In genomic region chr7:102242371-102242770, GRCm38 (mm10) we compare ENCODE assay signal across 23 mouse cellular contexts. TPM values are rescaled to one million over a fixed set of nuclear protein-coding genes. Genes with fewer than 3 reads are reported as not detected.
DNase-seq lines count a peak whose midpoint lies in the region; ATAC-seq and TF ChIP-seq lines count a peak whose summit lies in the region.
"Had no signal": no experiment of that assay in that cellular context is flagged by ENCODE, and none has a peak within 500 bp of the region (broad histone marks: within the 10 kb centered on the region; RNA-seq: fewer than 3 reads in every experiment).

No protein-coding gene starts in this region.

- H3K4me3 ChIP-seq in intestine, embryonic 16.5 days (ENCODE audit: low read length) = no peak overlapping the region
- H3K4me3 ChIP-seq in intestine, embryonic 15.5 days (replicated peaks) = no peak overlapping the region
- H3K4me3 ChIP-seq in G1E (ENCODE audit: low read depth, low read length) = peak overlapping the region; percentile 0; the same call in 1 of the 2 replicates
- H3K4me3 ChIP-seq in liver, embryonic 15.5 days (replicated peaks) = no peak overlapping the region
- H3K4me3 ChIP-seq in forebrain, embryonic 10.5 days = no peak overlapping the region
- H3K4me3 ChIP-seq: embryonic facial prominence, embryonic 10.5 days; limb, embryonic 15.5 days; lung, embryonic 15.5 days; midbrain, embryonic 15.5 days; neural tube, embryonic 12.5 days had no signal

- H3K9ac ChIP-seq in intestine, embryonic 16.5 days (ENCODE audit: low read depth, low read length) = no peak overlapping the region
- no peak overlapping the region for H3K9ac ChIP-seq in intestine, embryonic 15.5 days
- no peak overlapping the region for H3K9ac ChIP-seq in liver, embryonic 15.5 days
- H3K9ac ChIP-seq: forebrain, postnatal 0 days; limb, embryonic 15.5 days; lung, embryonic 15.5 days; midbrain, embryonic 15.5 days; neural tube, embryonic 12.5 days had no signal

- 0 out of 2 replicates have a peak, but pooled peaks cover 11% of the 10 kb centered on the region for H3K36me3 ChIP-seq in intestine, embryonic 16.5 days (ENCODE audit: control insufficient read depth, insufficient read depth, low read length)
- H3K36me3 ChIP-seq in intestine, embryonic 15.5 days = peaks cover 22% of the 10 kb centered on the region
- H3K36me3 ChIP-seq in G1E (replicated peaks) = peaks cover 93% of the 10 kb centered on the region
- peaks cover 64% of the 10 kb centered on the region for H3K36me3 ChIP-seq in liver, embryonic 15.5 days (replicated peaks)
- H3K36me3 ChIP-seq in forebrain, embryonic 10.5 days (replicated peaks) = peaks cover 68% of the 10 kb centered on the region
- H3K36me3 ChIP-seq: midbrain, embryonic 15.5 days had no signal

- WGBS in intestine, embryonic 16.5 days = 79% methylated on average over 5 of the region's 5 CpGs
- WGBS in intestine, embryonic 15.5 days = 81% methylated on average over 5 of the region's 5 CpGs
- WGBS in liver, embryonic 15.5 days (ENCODE audit: insufficient replicate concordance) = 42% methylated on average over 5 of the region's 5 CpGs
- WGBS in forebrain, embryonic 10.5 days = 89% methylated on average over 5 of the region's 5 CpGs

- no peak for ATAC-seq in intestine, embryonic 16.5 days
- ATAC-seq in intestine, embryonic 15.5 days = no peak
- ATAC-seq in G1E (ENCODE audit: extremely low read depth, insufficient number of reproducible peaks, low FRiP score, poor library complexity, severe bottlenecking) = peak; percentile 36; the same call in 1 of the 2 replicates
- no peak for ATAC-seq in liver, embryonic 15.5 days (ENCODE audit: insufficient read depth)
- ATAC-seq in megakaryocyte progenitor cell, adult 5-6 weeks (replicated peaks; ENCODE audit: poor library complexity) = peak; percentile 10
- ATAC-seq: forebrain, postnatal 0 days; midbrain, embryonic 15.5 days had no signal

- no peak for TF ChIP-seq CTCF in G1E (IDR thresholded peaks at IDR 0.05; ENCODE audit: low read depth, low read length)

- no peaks in the 10 kb centered on the region for H3K9me3 ChIP-seq in intestine, embryonic 16.5 days (ENCODE audit: control insufficient read depth, low read length)
- H3K9me3 ChIP-seq in intestine, embryonic 15.5 days = no peaks in the 10 kb centered on the region
- H3K9me3 ChIP-seq in G1E (replicated peaks) = no peaks in the 10 kb centered on the region
- no peaks in the 10 kb centered on the region for H3K9me3 ChIP-seq in liver, embryonic 15.5 days (replicated peaks)
- no peaks in the 10 kb centered on the region for H3K9me3 ChIP-seq in forebrain, embryonic 10.5 days
- H3K9me3 ChIP-seq: embryonic facial prominence, embryonic 10.5 days; limb, embryonic 15.5 days; lung, embryonic 15.5 days; midbrain, embryonic 15.5 days; neural tube, embryonic 12.5 days had no signal

- no peaks in the 10 kb centered on the region for H3K27me3 ChIP-seq in intestine, embryonic 16.5 days (replicated peaks; ENCODE audit: control insufficient read depth, insufficient read depth, low read length)
- no peaks in the 10 kb centered on the region for H3K27me3 ChIP-seq in intestine, embryonic 15.5 days (replicated peaks)
- H3K27me3 ChIP-seq in G1E (ENCODE audit: insufficient read depth, low read length) = no peaks in the 10 kb centered on the region
- H3K27me3 ChIP-seq in liver, embryonic 15.5 days = no peaks in the 10 kb centered on the region
- H3K27me3 ChIP-seq in forebrain, embryonic 10.5 days (ENCODE audit: poor library complexity, severe bottlenecking) = no peaks in the 10 kb centered on the region
- H3K27me3 ChIP-seq: CH12.LX; limb, embryonic 15.5 days; lung, embryonic 15.5 days; midbrain, embryonic 15.5 days; neural tube, embryonic 12.5 days had no signal

- H3K4me1 ChIP-seq in intestine, embryonic 16.5 days (ENCODE audit: control insufficient read depth, insufficient read depth, low read length) = peaks cover 53% of the 10 kb centered on the region
- H3K4me1 ChIP-seq in intestine, embryonic 15.5 days (replicated peaks) = peaks cover 44% of the 10 kb centered on the region
- peaks cover 80% of the 10 kb centered on the region for H3K4me1 ChIP-seq in G1E (ENCODE audit: insufficient read depth, low read depth, low read length)
- peaks cover 57% of the 10 kb centered on the region for H3K4me1 ChIP-seq in liver, embryonic 15.5 days (replicated peaks)
- H3K4me1 ChIP-seq in forebrain, embryonic 10.5 days = peaks cover 35% of the 10 kb centered on the region

- no peak overlapping the region for H3K4me2 ChIP-seq in intestine, embryonic 16.5 days (ENCODE audit: low read depth, low read length)
- no peak overlapping the region for H3K4me2 ChIP-seq in intestine, embryonic 15.5 days (replicated peaks)
- H3K4me2 ChIP-seq in liver, embryonic 15.5 days = no peak overlapping the region
- H3K4me2 ChIP-seq: heart, embryonic 11.5 days; limb, embryonic 15.5 days; lung, embryonic 15.5 days; midbrain, embryonic 15.5 days; neural tube, embryonic 12.5 days had no signal

- H3K27ac ChIP-seq in intestine, embryonic 16.5 days (ENCODE audit: low read length) = peak overlapping the region; percentile 30
- H3K27ac ChIP-seq in intestine, embryonic 15.5 days = no peak overlapping the region
- H3K27ac ChIP-seq in liver, embryonic 15.5 days (replicated peaks) = peak overlapping the region; percentile 49
- H3K27ac ChIP-seq in forebrain, embryonic 10.5 days = no peak overlapping the region
- H3K27ac ChIP-seq: embryonic facial prominence, embryonic 10.5 days; limb, embryonic 15.5 days; lung, embryonic 15.5 days; midbrain, embryonic 15.5 days; neural tube, embryonic 12.5 days had no signal

- no peak for DNase-seq in G1E (ENCODE audit: low spot score)
- no peak for DNase-seq in forebrain, embryonic 10.5 days (ENCODE audit: extremely low spot score, low spot score)
- DNase-seq in frontal cortex, postnatal 10 days (ENCODE audit: low spot score in 2 of 2) = no peak
- DNase-seq: adrenal gland, postnatal 25 days; cerebellum, adult 11 months; cerebellum, adult 9-11 months; forebrain, postnatal 0 days; kidney, adult 18-20 months; kidney, postnatal 4 days; left cerebral cortex, postnatal 4 days; right cerebral cortex, postnatal 25 days; thymus, postnatal 14 days had no signal

RNA-seq across cellular contexts. Expression of gene Rhog, which starts 13.5 kb away (rescaled TPM):
- 69.4 and 71.3 TPM in 2 replicates for polyA plus RNA-seq in intestine, embryonic 16.5 days (2015; fragmentation: Nextera tagmentation; extraction: Ambion mirVana)
- polyA plus RNA-seq in intestine, embryonic 15.5 days (2015; fragmentation: Nextera tagmentation; extraction: Ambion mirVana) = 60.2 and 62.1 TPM in 2 replicates
- total RNA-seq in G1E (2014; fragmentation: Nextera tagmentation) (240 and 241 TPM in 2 replicates), G1E (2017) (50.4 and 68.5 TPM in 2 replicates)
- 121 and 212 TPM in 2 replicates for polyA plus RNA-seq in G1E (2012)
- polyA plus RNA-seq in liver, embryonic 15.5 days (2015; fragmentation: Nextera tagmentation; extraction: Ambion mirVana) = 57.4 and 62.3 TPM in 2 replicates
- 208 and 213 TPM in 2 replicates for total RNA-seq in megakaryocyte progenitor cell, adult 5-6 weeks (2015)
- total RNA-seq in megakaryocyte progenitor cell, adult 5-6 weeks (2017) = 44.7 and 47.3 TPM in 2 replicates
- 37.9 and 39.2 TPM in 2 replicates for polyA plus RNA-seq in forebrain, embryonic 10.5 days (2016; fragmentation: Nextera tagmentation; extraction: Ambion mirVana)

RNA-seq across cellular contexts. Expression of gene Stim1, which starts 25.2 kb away (rescaled TPM):
- polyA plus RNA-seq in intestine, embryonic 16.5 days (2015; fragmentation: Nextera tagmentation; extraction: Ambion mirVana) = 20.9 and 21.1 TPM in 2 replicates
- polyA plus RNA-seq in intestine, embryonic 15.5 days (2015; fragmentation: Nextera tagmentation; extraction: Ambion mirVana) = 20.1 TPM in 2 replicates
- 25.8 and 27.3 TPM in 2 replicates for total RNA-seq in G1E (2014; fragmentation: Nextera tagmentation)
- 24.2 and 25.1 TPM in 2 replicates for total RNA-seq in G1E (2017)
- 20.2 and 35.8 TPM in 2 replicates for polyA plus RNA-seq in G1E (2012)
- polyA plus RNA-seq in liver, embryonic 15.5 days (2015; fragmentation: Nextera tagmentation; extraction: Ambion mirVana) = 14.9 and 16.5 TPM in 2 replicates
- 22.4 and 23.5 TPM in 2 replicates for total RNA-seq in megakaryocyte progenitor cell, adult 5-6 weeks (2015)
- total RNA-seq in megakaryocyte progenitor cell, adult 5-6 weeks (2017) = 33.5 and 36.4 TPM in 2 replicates
- polyA plus RNA-seq in forebrain, embryonic 10.5 days (2016; fragmentation: Nextera tagmentation; extraction: Ambion mirVana) = 11.6 and 11.7 TPM in 2 replicates

RNA-seq across cellular contexts. Expression of gene Pgap2, which starts 32.4 kb away (rescaled TPM):
- 121 and 126 TPM in 2 replicates for polyA plus RNA-seq in intestine, embryonic 16.5 days (2015; fragmentation: Nextera tagmentation; extraction: Ambion mirVana)
- polyA plus RNA-seq in intestine, embryonic 15.5 days (2015; fragmentation: Nextera tagmentation; extraction: Ambion mirVana) = 98.9 and 109 TPM in 2 replicates
- total RNA-seq in G1E (2014; fragmentation: Nextera tagmentation) = 60.1 and 61.9 TPM in 2 replicates
- total RNA-seq in G1E (2017) = 24.1 and 27.8 TPM in 2 replicates
- polyA plus RNA-seq in G1E (2012) = 18.0 and 19.1 TPM in 2 replicates
- polyA plus RNA-seq in liver, embryonic 15.5 days (2015; fragmentation: Nextera tagmentation; extraction: Ambion mirVana) = 22.2 and 23.5 TPM in 2 replicates
- total RNA-seq in megakaryocyte progenitor cell, adult 5-6 weeks (2015) = 71.9 and 80.7 TPM in 2 replicates
- 30.6 and 32.9 TPM in 2 replicates for total RNA-seq in megakaryocyte progenitor cell, adult 5-6 weeks (2017)
- polyA plus RNA-seq in forebrain, embryonic 10.5 days (2016; fragmentation: Nextera tagmentation; extraction: Ambion mirVana) = 54.7 and 55.0 TPM in 2 replicates

RNA-seq across cellular contexts. Expression of gene Nup98, which starts 32.4 kb away (rescaled TPM):
- polyA plus RNA-seq in intestine, embryonic 16.5 days (2015; fragmentation: Nextera tagmentation; extraction: Ambion mirVana) = 27.5 and 27.9 TPM in 2 replicates
- polyA plus RNA-seq in intestine, embryonic 15.5 days (2015; fragmentation: Nextera tagmentation; extraction: Ambion mirVana) = 31.4 and 33.4 TPM in 2 replicates
- total RNA-seq in G1E (2014; fragmentation: Nextera tagmentation) (172 and 179 TPM in 2 replicates), G1E (2017) (54.4 and 60.5 TPM in 2 replicates)
- polyA plus RNA-seq in G1E (2012) = 8.4 and 11.3 TPM in 2 replicates
- 13.4 and 13.5 TPM in 2 replicates for polyA plus RNA-seq in liver, embryonic 15.5 days (2015; fragmentation: Nextera tagmentation; extraction: Ambion mirVana)
- total RNA-seq in megakaryocyte progenitor cell, adult 5-6 weeks (2015) = 75.3 TPM in 2 replicates
- total RNA-seq in megakaryocyte progenitor cell, adult 5-6 weeks (2017) = 41.3 and 46.1 TPM in 2 replicates
- 45.9 and 48.7 TPM in 2 replicates for polyA plus RNA-seq in forebrain, embryonic 10.5 days (2016; fragmentation: Nextera tagmentation; extraction: Ambion mirVana)

Comparison
In these comparisons a context has a peak if more than half of its experiments do, and no peak if none do; other contexts are left out.
1. H3K27ac ChIP-seq: peak in intestine, embryonic 16.5 days (single experiment) and liver, embryonic 15.5 days (single experiment); none in intestine, embryonic 15.5 days (single experiment) and forebrain, embryonic 10.5 days (single experiment).
2. ATAC-seq: peak in G1E (single experiment) and megakaryocyte progenitor cell, adult 5-6 weeks (single experiment); none in intestine, embryonic 16.5 days (single experiment), intestine, embryonic 15.5 days (single experiment) and liver, embryonic 15.5 days (single experiment).